Mouse (Mus musculus) embryonic facial prominence, embryonic 12.5 days (tissue): Measurements from ENCODE around the gene Adgrl1. TPM values are rescaled to one million over a fixed set of nuclear protein-coding genes. Genes with fewer than 3 reads are reported as not detected.

ENCODE experiments used
- ATAC-seq: fragments of 200-750 bp; cut with Nextera tagmentation; 2 replicates; pipeline ENCODE4 v1.8.0; 2017; ENCODE audit not compliant: insufficient number of reproducible peaks, insufficient read depth, low FRiP score, low TSS enrichment
- H3K27ac ChIP-seq: fragments of 300-500 bp; sonication (generic); 2 replicates; pipeline ENCODE4 v1.5.1; 2016; ENCODE audit warnings: mild to moderate bottlenecking
- H3K27me3 ChIP-seq: fragments of 300-500 bp; sonication (generic); 2 replicates; pipeline ENCODE4 v1.6.1; 2016; ENCODE audit warnings: mild to moderate bottlenecking, moderate library complexity
- H3K36me3 ChIP-seq: fragments of 300-500 bp; sonication (generic); 2 replicates; pipeline ENCODE4 v1.6.1; 2016; ENCODE audit warnings: mild to moderate bottlenecking
- H3K4me1 ChIP-seq: fragments of 300-500 bp; sonication (generic); 2 replicates; pipeline ENCODE4 v1.6.1; 2016
- H3K4me2 ChIP-seq: fragments of 300-500 bp; sonication (generic); replicated peaks from 2 replicates; pipeline ENCODE4 v1.6.1; 2016; ENCODE audit warnings: mild to moderate bottlenecking, moderate library complexity
- H3K4me3 ChIP-seq: fragments of 300-500 bp; sonication (generic); 2 replicates; pipeline ENCODE4 v1.5.1; 2016; ENCODE audit warnings: mild to moderate bottlenecking
- H3K9ac ChIP-seq: fragments of 300-500 bp; sonication (generic); 2 replicates; pipeline ENCODE4 v1.6.1; 2016; ENCODE audit warnings: mild to moderate bottlenecking, moderate library complexity
- H3K9me3 ChIP-seq: fragments of 300-500 bp; sonication (generic); 2 replicates; pipeline ENCODE4 v1.6.1; 2016; ENCODE audit warnings: mild to moderate bottlenecking, moderate library complexity
- WGBS: fragments of 180-500 bp; shearing (Covaris S2); methylation state at CpG from one replicate; pipeline ENCODE4 v1.1.7; 2016; 5-methylcytosine and 5-hydroxymethylcytosine counted together
- polyA plus RNA-seq: library from polyadenylated mRNA; unstranded; fragments of >200 nt; fragmentation: Nextera tagmentation; extraction: Ambion mirVana; gene quantifications from 2 replicates; pipeline ENCODE4 v1.2.1, GENCODE M21; 2016

Gene Adgrl1
- polyA plus RNA-seq, 1 experiment from 2014 or later = 36.7 TPM

GRCm38 (mm10) chr8:83908583-83908982, 8.7 kb downstream of the Adgrl1 start:
- 83% methylated on average over 6 of the region's 6 CpGs for WGBS
- peaks cover 9% of the 10 kb centered on the region; the same call in 1 of the 2 replicates for H3K36me3 ChIP-seq

GRCm38 (mm10) chr8:83909311-83909710, 9.4 kb downstream of the Adgrl1 start:
- H3K4me1 ChIP-seq = peaks cover 19% of the 10 kb centered on the region
- H3K27ac ChIP-seq = no peak overlapping the region
- peaks cover 9% of the 10 kb centered on the region; the same call in 1 of the 2 replicates for H3K36me3 ChIP-seq
- H3K27me3 ChIP-seq = no peaks in the 10 kb centered on the region
- no peak overlapping the region for H3K4me2 ChIP-seq
- no peaks in the 10 kb centered on the region for H3K9me3 ChIP-seq
- no peak for ATAC-seq
- H3K9ac ChIP-seq = no peak overlapping the region
- WGBS = 51% methylated on average over 8 of the region's 8 CpGs
- H3K4me3 ChIP-seq = no peak overlapping the region

More at GRCm38 (mm10) chr8:83908583-83908982, 8.7 kb downstream of the Adgrl1 start:
- H3K27me3 ChIP-seq = no peaks in the 10 kb centered on the region
- no peak overlapping the region for H3K27ac ChIP-seq
- H3K9ac ChIP-seq = no peak overlapping the region
- no peak for ATAC-seq
- no peaks in the 10 kb centered on the region for H3K9me3 ChIP-seq
- no peak overlapping the region for H3K4me2 ChIP-seq
- peaks cover 23% of the 10 kb centered on the region for H3K4me1 ChIP-seq
- no peak overlapping the region for H3K4me3 ChIP-seq

- WGBS = 80% methylated on average over 5 of the region's 5 CpGs
- Histone ChIP-seq H3K9ac (no peak overlapping the region), H3K4me1 (peaks cover 22% of the 10 kb centered on the region), H3K4me2 (no peak overlapping the region), H3K27me3 (no peaks in the 10 kb centered on the region), H3K4me3 (no peak overlapping the region), H3K36me3 (peaks cover 15% of the 10 kb centered on the region), H3K27ac (no peak overlapping the region), H3K9me3 (no peaks in the 10 kb centered on the region)
- no peak for ATAC-seq
Observed at GRCm38 (mm10) chr8:83911809-83912731, 12.2 kb downstream of the Adgrl1 start.

- no peak overlapping the region for H3K9ac ChIP-seq
- no peaks in the 10 kb centered on the region for H3K27me3 ChIP-seq
- WGBS = 95% methylated on average over 3 of the region's 3 CpGs
- H3K27ac ChIP-seq = no peak overlapping the region
- ATAC-seq = no peak
- H3K4me2 ChIP-seq = no peak overlapping the region
- peaks cover 16% of the 10 kb centered on the region for H3K4me1 ChIP-seq
- no peaks in the 10 kb centered on the region for H3K9me3 ChIP-seq
- no peak overlapping the region for H3K4me3 ChIP-seq
- peaks cover 30% of the 10 kb centered on the region for H3K36me3 ChIP-seq
Observed at GRCm38 (mm10) chr8:83914232-83914631, 14.3 kb downstream of the Adgrl1 start.

GRCm38 (mm10) chr8:83914860-83915259, 15.0 kb downstream of the Adgrl1 start:
- H3K4me3 ChIP-seq = no peak overlapping the region

GRCm38 (mm10) chr8:83916015-83916414, 16.1 kb downstream of the Adgrl1 start:
- Histone ChIP-seq H3K9ac (no peak overlapping the region), H3K4me3 (no peak overlapping the region), H3K27me3 (no peaks in the 10 kb centered on the region), H3K4me2 (no peak overlapping the region), H3K36me3 (peaks cover 41% of the 10 kb centered on the region), H3K27ac (no peak overlapping the region), H3K4me1 (peaks cover 12% of the 10 kb centered on the region), H3K9me3 (no peaks in the 10 kb centered on the region)
- WGBS = 74% methylated on average over 5 of the region's 5 CpGs
- ATAC-seq = no peak

More at GRCm38 (mm10) chr8:83914860-83915259, 15.0 kb downstream of the Adgrl1 start:
- H3K36me3 ChIP-seq = peaks cover 33% of the 10 kb centered on the region
- H3K4me2 ChIP-seq = no peak overlapping the region
- no peaks in the 10 kb centered on the region for H3K9me3 ChIP-seq
- 49% methylated on average over 5 of the region's 5 CpGs for WGBS
- no peak overlapping the region for H3K9ac ChIP-seq
- H3K27me3 ChIP-seq = no peaks in the 10 kb centered on the region
- peaks cover 12% of the 10 kb centered on the region for H3K4me1 ChIP-seq
- no peak for ATAC-seq
- no peak overlapping the region for H3K27ac ChIP-seq

GRCm38 (mm10) chr8:83917566-83917965, 17.7 kb downstream of the Adgrl1 start:
- Histone ChIP-seq H3K27me3 (no peaks in the 10 kb centered on the region), H3K4me3 (no peak overlapping the region), H3K4me1 (peaks cover 12% of the 10 kb centered on the region), H3K4me2 (no peak overlapping the region), H3K27ac (no peak overlapping the region), H3K36me3 (peaks cover 44% of the 10 kb centered on the region), H3K9me3 (no peaks in the 10 kb centered on the region), H3K9ac (no peak overlapping the region)
- no peak for ATAC-seq
- 87% methylated on average over 6 of the region's 6 CpGs for WGBS

- peaks cover 63% of the 10 kb centered on the region for H3K36me3 ChIP-seq
- H3K4me1 ChIP-seq = no peaks in the 10 kb centered on the region
- H3K27ac ChIP-seq = no peak overlapping the region
- ATAC-seq = no peak
- H3K9ac ChIP-seq = no peak overlapping the region
- WGBS = 72% methylated on average over 3 of the region's 3 CpGs
- H3K27me3 ChIP-seq = no peaks in the 10 kb centered on the region
- H3K4me2 ChIP-seq = no peak overlapping the region
- no peak overlapping the region for H3K4me3 ChIP-seq
- H3K9me3 ChIP-seq = no peaks in the 10 kb centered on the region
Observed at GRCm38 (mm10) chr8:83921558-83921957, 21.7 kb downstream of the Adgrl1 start.

- Histone ChIP-seq H3K4me1 (no peaks in the 10 kb centered on the region), H3K36me3 (peaks cover 62% of the 10 kb centered on the region), H3K9me3 (no peaks in the 10 kb centered on the region), H3K27ac (no peak overlapping the region), H3K27me3 (no peaks in the 10 kb centered on the region), H3K4me2 (no peak overlapping the region), H3K4me3 (no peak overlapping the region), H3K9ac (no peak overlapping the region)
- WGBS = 86% methylated on average over 8 of the region's 8 CpGs
- ATAC-seq = no peak
Observed at GRCm38 (mm10) chr8:83922727-83923126, 22.8 kb downstream of the Adgrl1 start.

GRCm38 (mm10) chr8:83924585-83924984, 24.7 kb downstream of the Adgrl1 start:
- H3K9me3 ChIP-seq = no peaks in the 10 kb centered on the region
- no peaks in the 10 kb centered on the region for H3K27me3 ChIP-seq
- peaks cover 67% of the 10 kb centered on the region for H3K36me3 ChIP-seq
- no peak overlapping the region for H3K27ac ChIP-seq
- no peaks in the 10 kb centered on the region for H3K4me1 ChIP-seq
- WGBS = 86% methylated on average over 5 of the region's 5 CpGs
- no peak overlapping the region for H3K9ac ChIP-seq
- ATAC-seq = no peak
- H3K4me2 ChIP-seq = no peak overlapping the region
- no peak overlapping the region for H3K4me3 ChIP-seq

- Histone ChIP-seq H3K36me3 (peaks cover 72% of the 10 kb centered on the region), H3K27ac (no peak overlapping the region)
- WGBS = 50% methylated on average over 7 of the region's 7 CpGs
Observed at GRCm38 (mm10) chr8:83926266-83926665, 26.4 kb downstream of the Adgrl1 start.

GRCm38 (mm10) chr8:83934222-83934621, 34.3 kb downstream of the Adgrl1 start:
- Histone ChIP-seq H3K9ac (no peak overlapping the region), H3K4me2 (no peak overlapping the region), H3K36me3 (peaks cover 100% of the 10 kb centered on the region), H3K27ac (no peak overlapping the region), H3K4me3 (no peak overlapping the region), H3K27me3 (no peaks in the 10 kb centered on the region), H3K9me3 (no peaks in the 10 kb centered on the region), H3K4me1 (no peaks in the 10 kb centered on the region)
- ATAC-seq = no peak
- WGBS = 93% methylated on average over 5 of the region's 5 CpGs

More at GRCm38 (mm10) chr8:83926266-83926665, 26.4 kb downstream of the Adgrl1 start:
- no peaks in the 10 kb centered on the region for H3K4me1 ChIP-seq
- no peaks in the 10 kb centered on the region for H3K27me3 ChIP-seq
- no peak overlapping the region for H3K4me3 ChIP-seq
- H3K9me3 ChIP-seq = no peaks in the 10 kb centered on the region
- no peak overlapping the region for H3K9ac ChIP-seq
- ATAC-seq = no peak
- H3K4me2 ChIP-seq = no peak overlapping the region
